Mouse (Mus musculus): ENCODE data around the gene Mfge8. TPM values are rescaled to one million over a fixed set of nuclear protein-coding genes. Genes with fewer than 3 reads are reported as not detected.
A peak's percentile ranks its signal among the peaks of the same experiment; 100 is the strongest.

Mfge8 gene
- polyA plus RNA-seq (2015; fragmentation: Nextera tagmentation; extraction: Ambion mirVana) = 145 and 152 TPM in 2 replicates

DNA sequence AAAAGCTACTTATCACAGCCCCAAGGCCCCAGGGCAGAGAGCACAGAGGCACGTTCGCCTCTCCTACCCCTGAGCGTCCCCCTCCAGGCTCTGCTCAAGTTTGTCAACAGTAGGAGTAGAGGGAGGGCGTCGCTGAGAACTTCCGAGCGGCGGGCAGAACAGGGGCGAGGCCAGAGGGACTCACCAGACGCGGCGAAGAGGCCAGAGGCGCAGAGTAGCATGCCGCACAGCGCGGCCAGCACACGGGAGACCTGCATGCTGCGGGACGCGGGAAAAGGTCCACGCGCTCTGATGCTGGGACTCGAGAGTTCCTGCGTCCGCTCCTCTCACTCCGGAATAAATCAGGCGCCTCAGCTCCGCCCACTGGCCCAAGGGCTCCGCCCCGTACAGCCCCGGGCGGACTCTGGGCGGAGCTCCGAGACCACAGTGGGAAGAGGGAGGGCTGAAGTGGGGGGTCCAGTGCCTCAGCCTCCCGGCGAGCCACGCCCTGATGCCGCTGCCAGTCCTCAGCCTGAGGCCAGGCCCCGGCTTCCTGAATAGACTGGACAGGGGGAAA lies at the start of gene Mfge8:
Mfge8 (minus strand) TSS at position 350 of the 556 bp plus-strand sequence.
- WGBS = under 1% methylated on average over 39 of the region's 39 CpGs
- Histone ChIP-seq H3K4me1 (peaks cover 18% of the 10 kb centered on the region), H3K27ac (peak within 1 kb of the TSS; percentile 39), H3K4me3 (peak within 1 kb of the TSS; percentile 74), H3K27me3 (no peaks in the 10 kb centered on the region), H3K9ac (peak within 1 kb of the TSS; percentile 85), H3K4me2 (peak within 1 kb of the TSS; percentile 86), H3K9me3 (no peaks in the 10 kb centered on the region), H3K36me3 (peaks cover 12% of the 10 kb centered on the region)
- ATAC-seq (ENCODE audit: insufficient number of reproducible peaks, insufficient read depth, low FRiP score, low TSS enrichment, low read depth) = peak; percentile 89

DNA sequence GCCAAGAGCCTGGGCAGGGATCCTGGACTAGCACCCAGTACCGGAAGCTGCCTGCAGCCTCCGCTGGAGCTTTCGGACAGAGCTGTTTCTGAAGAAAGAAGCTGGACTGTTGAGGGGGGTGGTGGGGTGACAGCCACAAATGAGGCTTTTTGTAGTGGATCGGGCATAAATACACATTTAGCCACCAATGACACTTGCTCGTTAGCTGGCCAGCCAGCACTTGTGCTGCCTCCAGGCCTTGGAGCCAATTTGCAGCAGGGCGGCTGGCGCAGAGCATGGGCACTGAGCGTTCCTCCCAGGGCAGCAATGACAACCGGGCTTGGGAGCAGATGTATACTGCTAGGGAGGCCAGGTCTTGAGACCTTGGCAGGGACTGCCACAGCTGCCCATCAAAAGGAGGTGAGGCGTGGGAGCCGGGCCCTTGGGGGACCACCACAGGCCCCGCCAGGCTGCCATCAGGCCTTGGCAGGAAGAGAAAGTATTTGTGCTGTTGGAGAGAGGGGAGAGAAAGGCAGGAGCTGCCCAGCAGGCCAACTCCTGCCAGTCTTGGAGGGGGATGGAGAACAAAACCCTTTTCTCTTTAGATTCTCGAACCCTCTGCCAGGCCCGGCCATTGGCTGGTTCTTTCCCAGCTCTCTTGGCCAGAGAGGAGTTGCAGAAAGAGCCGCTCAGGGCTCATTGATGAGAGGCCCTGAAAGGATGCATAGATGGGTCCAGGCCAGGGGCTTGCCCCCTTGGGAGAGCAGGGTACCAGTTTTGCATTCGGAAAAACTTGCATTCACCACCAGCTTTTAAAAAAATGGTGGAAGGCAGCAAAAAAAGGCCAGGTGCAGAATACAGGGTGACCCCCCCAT lies 45.9 kb upstream of the Mfge8 start:
- no peaks in the 10 kb centered on the region for H3K27me3 ChIP-seq
- no peak for ATAC-seq (ENCODE audit: insufficient number of reproducible peaks, insufficient read depth, low FRiP score, low TSS enrichment, low read depth)
- no peak overlapping the region for H3K27ac ChIP-seq
- H3K4me2 ChIP-seq = no peak overlapping the region
- H3K4me1 ChIP-seq = 0 out of 2 replicates have a peak, but pooled peaks cover 7% of the 10 kb centered on the region
- no peak overlapping the region for H3K9ac ChIP-seq
- H3K36me3 ChIP-seq = no peaks in the 10 kb centered on the region
- H3K4me3 ChIP-seq = no peak overlapping the region
- 74% methylated on average over 16 of the region's 16 CpGs for WGBS
- H3K9me3 ChIP-seq = no peaks in the 10 kb centered on the region

DNA sequence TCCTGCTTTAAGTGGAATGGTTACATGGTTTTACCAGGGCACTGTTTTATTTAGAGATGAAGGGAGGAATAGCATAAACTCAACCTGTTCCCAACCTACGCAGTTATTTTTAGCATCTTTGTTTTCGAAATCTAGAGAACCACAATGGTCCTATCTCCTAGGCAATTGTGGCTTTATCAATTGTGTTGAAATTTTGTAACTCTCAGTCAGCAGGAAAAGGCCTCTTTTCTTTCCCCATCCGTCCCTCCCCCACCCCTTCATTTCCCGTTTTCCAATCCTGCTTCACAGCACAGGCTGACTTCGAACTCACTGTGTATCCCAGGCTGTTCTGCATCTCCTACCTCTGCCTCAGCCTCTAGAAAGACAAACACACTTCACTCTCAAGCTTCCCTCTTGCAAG lies 45.1 kb upstream of the Mfge8 start:
- no peak for ATAC-seq (ENCODE audit: insufficient number of reproducible peaks, insufficient read depth, low FRiP score, low TSS enrichment, low read depth)
- Histone ChIP-seq H3K27ac (no peak overlapping the region), H3K27me3 (no peaks in the 10 kb centered on the region), H3K9me3 (no peaks in the 10 kb centered on the region), H3K9ac (no peak overlapping the region), H3K4me1 (0 out of 2 replicates have a peak, but pooled peaks cover 7% of the 10 kb centered on the region), H3K36me3 (no peaks in the 10 kb centered on the region), H3K4me2 (no peak overlapping the region), H3K4me3 (no peak overlapping the region)
- 67% methylated on average over 5 of the region's 5 CpGs for WGBS

- H3K4me3 ChIP-seq = no peak overlapping the region
- H3K9me3 ChIP-seq = no peaks in the 10 kb centered on the region
- no peaks in the 10 kb centered on the region for H3K36me3 ChIP-seq
- no peaks in the 10 kb centered on the region for H3K27me3 ChIP-seq
- H3K27ac ChIP-seq = no peak overlapping the region
- ATAC-seq (ENCODE audit: insufficient number of reproducible peaks, insufficient read depth, low FRiP score, low TSS enrichment, low read depth) = no peak
- 67% methylated on average over 5 of the region's 5 CpGs for WGBS
- 0 out of 2 replicates have a peak, but pooled peaks cover 7% of the 10 kb centered on the region for H3K4me1 ChIP-seq
- H3K9ac ChIP-seq = no peak overlapping the region
- no peak overlapping the region for H3K4me2 ChIP-seq
Measured at GRCm38 (mm10) chr7:79191501-79191900, 42.6 kb upstream of the Mfge8 start.

GRCm38 (mm10) chr7:79190592-79190991 lies 41.7 kb upstream of the Mfge8 start:
- Histone ChIP-seq H3K4me3 (no peak overlapping the region), H3K9ac (no peak overlapping the region), H3K4me2 (no peak overlapping the region), H3K9me3 (no peaks in the 10 kb centered on the region), H3K4me1 (0 out of 2 replicates have a peak, but pooled peaks cover 7% of the 10 kb centered on the region), H3K36me3 (no peaks in the 10 kb centered on the region), H3K27me3 (no peaks in the 10 kb centered on the region), H3K27ac (no peak overlapping the region)
- WGBS = 31% methylated on average over 3 of the region's 3 CpGs
- ATAC-seq (ENCODE audit: insufficient number of reproducible peaks, insufficient read depth, low FRiP score, low TSS enrichment, low read depth) = no peak

- ATAC-seq (ENCODE audit: insufficient number of reproducible peaks, insufficient read depth, low FRiP score, low TSS enrichment, low read depth) = no peak
- Histone ChIP-seq H3K36me3 (no peaks in the 10 kb centered on the region), H3K4me1 (no peaks in the 10 kb centered on the region), H3K4me2 (no peak overlapping the region), H3K9me3 (no peaks in the 10 kb centered on the region), H3K27ac (no peak overlapping the region), H3K9ac (no peak overlapping the region), H3K4me3 (no peak overlapping the region), H3K27me3 (no peaks in the 10 kb centered on the region)
- WGBS = 46% methylated on average over 3 of the region's 5 CpGs
Measured at GRCm38 (mm10) chr7:79189211-79189610, 40.4 kb upstream of the Mfge8 start.

- no peaks in the 10 kb centered on the region for H3K36me3 ChIP-seq
- WGBS = 91% methylated on average over 2 of the region's 2 CpGs
- no peak overlapping the region for H3K27ac ChIP-seq
- H3K27me3 ChIP-seq = no peaks in the 10 kb centered on the region
- no peak overlapping the region for H3K4me2 ChIP-seq
- no peak overlapping the region for H3K9ac ChIP-seq
- H3K4me3 ChIP-seq = no peak overlapping the region
- no peaks in the 10 kb centered on the region for H3K4me1 ChIP-seq
- no peak for ATAC-seq (ENCODE audit: insufficient number of reproducible peaks, insufficient read depth, low FRiP score, low TSS enrichment, low read depth)
- no peaks in the 10 kb centered on the region for H3K9me3 ChIP-seq
Measured at GRCm38 (mm10) chr7:79187591-79187990, 38.7 kb upstream of the Mfge8 start.

- no peaks in the 10 kb centered on the region for H3K27me3 ChIP-seq
- no peak overlapping the region for H3K27ac ChIP-seq
- no peak overlapping the region for H3K4me2 ChIP-seq
- no peaks in the 10 kb centered on the region for H3K36me3 ChIP-seq
- H3K9ac ChIP-seq = no peak overlapping the region
- no peaks in the 10 kb centered on the region for H3K4me1 ChIP-seq
- ATAC-seq (ENCODE audit: insufficient number of reproducible peaks, insufficient read depth, low FRiP score, low TSS enrichment, low read depth) = no peak
- H3K9me3 ChIP-seq = no peaks in the 10 kb centered on the region
- H3K4me3 ChIP-seq = no peak overlapping the region
- 35% methylated on average over 1 of the region's 1 CpGs for WGBS
Measured at GRCm38 (mm10) chr7:79183417-79183816, 34.6 kb upstream of the Mfge8 start.

DNA sequence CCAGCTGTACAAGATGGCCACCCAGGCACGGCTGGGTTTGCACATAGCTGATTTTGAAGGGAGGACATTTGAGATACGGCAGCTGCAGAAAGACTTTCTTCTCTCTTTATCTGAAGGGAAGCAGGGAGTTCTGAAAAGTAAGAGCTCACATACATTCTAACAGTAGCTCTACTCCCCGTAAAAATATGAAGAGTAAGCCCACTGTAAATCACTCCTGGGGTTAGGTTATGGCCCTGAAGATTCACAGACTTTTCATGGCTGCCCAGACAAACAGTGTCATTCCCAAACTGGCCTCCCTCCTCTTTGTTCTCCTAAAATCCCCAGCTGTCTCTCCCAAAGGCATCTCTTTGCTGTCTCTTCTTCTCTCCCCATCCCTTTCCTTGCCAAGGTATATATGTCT lies 24.9 kb upstream of the Mfge8 start:
- Histone ChIP-seq H3K4me3 (no peak overlapping the region), H3K36me3 (no peaks in the 10 kb centered on the region), H3K4me1 (0 out of 2 replicates have a peak, but pooled peaks cover 3% of the 10 kb centered on the region), H3K27me3 (no peaks in the 10 kb centered on the region), H3K9me3 (no peaks in the 10 kb centered on the region), H3K9ac (no peak overlapping the region), H3K4me2 (no peak overlapping the region), H3K27ac (no peak overlapping the region)
- no peak for ATAC-seq (ENCODE audit: insufficient number of reproducible peaks, insufficient read depth, low FRiP score, low TSS enrichment, low read depth)
- 84% methylated on average over 3 of the region's 3 CpGs for WGBS

- no peaks in the 10 kb centered on the region for H3K27me3 ChIP-seq
- H3K36me3 ChIP-seq = no peaks in the 10 kb centered on the region
- no peak overlapping the region for H3K4me3 ChIP-seq
- peak overlapping the region; percentile 16; the same call in 1 of the 2 replicates for H3K27ac ChIP-seq
- 0 out of 2 replicates have a peak, but pooled peaks cover 3% of the 10 kb centered on the region for H3K4me1 ChIP-seq
- no peak overlapping the region for H3K9ac ChIP-seq
- H3K4me2 ChIP-seq = no peak overlapping the region
- ATAC-seq (ENCODE audit: insufficient number of reproducible peaks, insufficient read depth, low FRiP score, low TSS enrichment, low read depth) = no peak
- WGBS = 91% methylated on average over 1 of the region's 1 CpGs
- no peaks in the 10 kb centered on the region for H3K9me3 ChIP-seq
Measured at GRCm38 (mm10) chr7:79171782-79172181, 22.9 kb upstream of the Mfge8 start.

- Histone ChIP-seq H3K36me3 (no peaks in the 10 kb centered on the region), H3K4me2 (no peak overlapping the region), H3K27me3 (no peaks in the 10 kb centered on the region), H3K27ac (no peak overlapping the region), H3K4me3 (no peak overlapping the region), H3K9me3 (0 out of 2 replicates have a peak, but pooled peaks cover 3% of the 10 kb centered on the region), H3K9ac (no peak overlapping the region), H3K4me1 (0 out of 2 replicates have a peak, but pooled peaks cover 3% of the 10 kb centered on the region)
- ATAC-seq (ENCODE audit: insufficient number of reproducible peaks, insufficient read depth, low FRiP score, low TSS enrichment, low read depth) = no peak
- WGBS = 72% methylated on average over 14 of the region's 14 CpGs
Measured at GRCm38 (mm10) chr7:79167006-79167562, 18.2 kb upstream of the Mfge8 start.

Data from embryonic facial prominence, embryonic 13.5 days (tissue).